Mouse (Mus musculus): ENCODE results near the gene Bpifb5. TPM values are rescaled to one million over a fixed set of nuclear protein-coding genes. Genes with fewer than 3 reads are reported as not detected.
"Not testable (repeated sequence)": the region's sequence is repeated elsewhere in the genome, so short reads cannot be mapped to it uniquely, and the experiment has no call there.

Gene Bpifb5
- polyA plus RNA-seq, 1 experiment = not detected

- WGBS = 57% methylated on average over 2 of the region's 2 CpGs
- no peak for TF ChIP-seq CTCF (IDR thresholded peaks at IDR 0.05; ENCODE audit: insufficient read depth, low read depth, low read length)
- no peak for TF ChIP-seq POLR2A (IDR thresholded peaks at IDR 0.05; ENCODE audit: insufficient read depth, low read depth, low read length)
- Histone ChIP-seq H3K4me3 (ENCODE audit: insufficient read depth, low read depth, low read length) (no peak overlapping the region), H3K27ac (ENCODE audit: insufficient read depth, low read depth, low read length) (no peak overlapping the region), H3K4me1 (ENCODE audit: control insufficient read depth, insufficient read depth, low read length) (peaks cover 10% of the 10 kb centered on the region)
Observed at GRCm38 (mm10) chr2:154223917-154224273, 353 bp downstream of the Bpifb5 start.

- no peak for TF ChIP-seq POLR2A (IDR thresholded peaks at IDR 0.05; ENCODE audit: insufficient read depth, low read depth, low read length)
- no peak for TF ChIP-seq CTCF (IDR thresholded peaks at IDR 0.05; ENCODE audit: insufficient read depth, low read depth, low read length)
- H3K4me3 ChIP-seq (ENCODE audit: insufficient read depth, low read depth, low read length) = no peak overlapping the region
Observed at GRCm38 (mm10) chr2:154226991-154227390, 3.4 kb downstream of the Bpifb5 start.

GRCm38 (mm10) chr2:154227830-154228229 is 4.3 kb downstream of the Bpifb5 start:
- TF ChIP-seq POLR2A (IDR thresholded peaks at IDR 0.05; ENCODE audit: insufficient read depth, low read depth, low read length) (no peak), CTCF (IDR thresholded peaks at IDR 0.05; ENCODE audit: insufficient read depth, low read depth, low read length) (no peak)
- Histone ChIP-seq H3K27ac (ENCODE audit: insufficient read depth, low read depth, low read length) (no peak overlapping the region), H3K4me3 (ENCODE audit: insufficient read depth, low read depth, low read length) (no peak overlapping the region), H3K4me1 (ENCODE audit: control insufficient read depth, insufficient read depth, low read length) (peaks cover 10% of the 10 kb centered on the region)
- WGBS = 89% methylated on average over 5 of the region's 5 CpGs

More at GRCm38 (mm10) chr2:154226991-154227390, 3.4 kb downstream of the Bpifb5 start:
- Histone ChIP-seq H3K4me1 (ENCODE audit: control insufficient read depth, insufficient read depth, low read length) (peaks cover 10% of the 10 kb centered on the region), H3K27ac (ENCODE audit: insufficient read depth, low read depth, low read length) (no peak overlapping the region)
- WGBS = 79% methylated on average over 4 of the region's 4 CpGs

- Histone ChIP-seq H3K27ac (ENCODE audit: insufficient read depth, low read depth, low read length) (no peak overlapping the region), H3K4me1 (ENCODE audit: control insufficient read depth, insufficient read depth, low read length) (no peaks in the 10 kb centered on the region), H3K4me3 (ENCODE audit: insufficient read depth, low read depth, low read length) (no peak overlapping the region)
- WGBS = 61% methylated on average over 6 of the region's 6 CpGs
- TF ChIP-seq POLR2A (IDR thresholded peaks at IDR 0.05; ENCODE audit: insufficient read depth, low read depth, low read length) (no peak), CTCF (IDR thresholded peaks at IDR 0.05; ENCODE audit: insufficient read depth, low read depth, low read length) (no peak)
Observed at GRCm38 (mm10) chr2:154233426-154233825, 9.9 kb downstream of the Bpifb5 start.

GRCm38 (mm10) chr2:154240771-154241170 is 17.2 kb downstream of the Bpifb5 start:
- Histone ChIP-seq H3K27ac (ENCODE audit: insufficient read depth, low read depth, low read length) (no peak overlapping the region), H3K4me1 (ENCODE audit: control insufficient read depth, insufficient read depth, low read length) (no peaks in the 10 kb centered on the region), H3K4me3 (ENCODE audit: insufficient read depth, low read depth, low read length) (no peak overlapping the region)
- 73% methylated on average over 6 of the region's 6 CpGs for WGBS
- TF ChIP-seq CTCF (IDR thresholded peaks at IDR 0.05; ENCODE audit: insufficient read depth, low read depth, low read length) (no peak), POLR2A (IDR thresholded peaks at IDR 0.05; ENCODE audit: insufficient read depth, low read depth, low read length) (no peak)

GRCm38 (mm10) chr2:154242726-154243125 is 19.2 kb downstream of the Bpifb5 start:
- H3K4me1 ChIP-seq (ENCODE audit: control insufficient read depth, insufficient read depth, low read length); H3K27ac ChIP-seq (ENCODE audit: insufficient read depth, low read depth, low read length); H3K4me3 ChIP-seq (ENCODE audit: insufficient read depth, low read depth, low read length): not testable (repeated sequence)
- WGBS = 97% methylated on average over 12 of the region's 12 CpGs

GRCm38 (mm10) chr2:154243356-154244036 is 20.0 kb downstream of the Bpifb5 start:
- no peak overlapping the region for H3K27ac ChIP-seq (ENCODE audit: insufficient read depth, low read depth, low read length)
- no peaks in the 10 kb centered on the region for H3K4me1 ChIP-seq (ENCODE audit: control insufficient read depth, insufficient read depth, low read length)
- TF ChIP-seq POLR2A (IDR thresholded peaks at IDR 0.05; ENCODE audit: insufficient read depth, low read depth, low read length) (no peak), CTCF (IDR thresholded peaks at IDR 0.05; ENCODE audit: insufficient read depth, low read depth, low read length) (no peak)
- no peak overlapping the region for H3K4me3 ChIP-seq (ENCODE audit: insufficient read depth, low read depth, low read length)
- 65% methylated on average over 10 of the region's 10 CpGs for WGBS

- no peak overlapping the region for H3K4me3 ChIP-seq (ENCODE audit: insufficient read depth, low read depth, low read length)
- TF ChIP-seq POLR2A (IDR thresholded peaks at IDR 0.05; ENCODE audit: insufficient read depth, low read depth, low read length) = no peak
- TF ChIP-seq CTCF (IDR thresholded peaks at IDR 0.05; ENCODE audit: insufficient read depth, low read depth, low read length) = no peak
- no peaks in the 10 kb centered on the region for H3K4me1 ChIP-seq (ENCODE audit: control insufficient read depth, insufficient read depth, low read length)
- no peak overlapping the region for H3K27ac ChIP-seq (ENCODE audit: insufficient read depth, low read depth, low read length)
- WGBS = 87% methylated on average over 5 of the region's 5 CpGs
Observed at GRCm38 (mm10) chr2:154245322-154245721, 21.8 kb downstream of the Bpifb5 start.

GRCm38 (mm10) chr2:154255254-154255653 is 31.7 kb downstream of the Bpifb5 start:
- H3K27ac ChIP-seq (ENCODE audit: insufficient read depth, low read depth, low read length); H3K4me3 ChIP-seq (ENCODE audit: insufficient read depth, low read depth, low read length); H3K4me1 ChIP-seq (ENCODE audit: control insufficient read depth, insufficient read depth, low read length): not testable (repeated sequence)
- 96% methylated on average over 2 of the region's 4 CpGs for WGBS

- no peak overlapping the region for H3K27ac ChIP-seq (ENCODE audit: insufficient read depth, low read depth, low read length)
- no peak for TF ChIP-seq CTCF (IDR thresholded peaks at IDR 0.05; ENCODE audit: insufficient read depth, low read depth, low read length)
- no peak for TF ChIP-seq POLR2A (IDR thresholded peaks at IDR 0.05; ENCODE audit: insufficient read depth, low read depth, low read length)
- no peak overlapping the region for H3K4me3 ChIP-seq (ENCODE audit: insufficient read depth, low read depth, low read length)
- 65% methylated on average over 4 of the region's 4 CpGs for WGBS
- no peaks in the 10 kb centered on the region for H3K4me1 ChIP-seq (ENCODE audit: control insufficient read depth, insufficient read depth, low read length)
Observed at GRCm38 (mm10) chr2:154255770-154256169, 32.2 kb downstream of the Bpifb5 start.

GRCm38 (mm10) chr2:154257554-154257953 is 34.0 kb downstream of the Bpifb5 start, which contains the start of gene Bpifb9a:
TSS of gene Bpifb9a (plus strand) at chr2:154257854.
- H3K27ac ChIP-seq (ENCODE audit: insufficient read depth, low read depth, low read length); H3K4me1 ChIP-seq (ENCODE audit: control insufficient read depth, insufficient read depth, low read length); H3K4me3 ChIP-seq (ENCODE audit: insufficient read depth, low read depth, low read length): not testable (repeated sequence)
- WGBS = 85% methylated on average over 5 of the region's 5 CpGs

- not testable (repeated sequence) for H3K4me3 ChIP-seq (ENCODE audit: insufficient read depth, low read depth, low read length); H3K4me1 ChIP-seq (ENCODE audit: control insufficient read depth, insufficient read depth, low read length); H3K27ac ChIP-seq (ENCODE audit: insufficient read depth, low read depth, low read length)
- 90% methylated on average over 3 of the region's 3 CpGs for WGBS
Observed at GRCm38 (mm10) chr2:154264397-154264796, 40.9 kb downstream of the Bpifb5 start.

All from olfactory bulb, adult 2 months (tissue).